Mouse (Mus musculus): ENCODE measurements at regions not wholly inside any gene's neighbourhood (a gene's known extent, or its start where the extent isn't known, plus 50 kb on each side); places are given as distances from the start of the nearest gene placed in this dataset.

- DNase-seq (ENCODE audit: low spot score) (no peak), ATAC-seq (ENCODE audit: low FRiP score, low TSS enrichment) (no peak)
- no peaks in the 10 kb centered on the region for H3K36me3 ChIP-seq (ENCODE audit: control insufficient read depth, insufficient read depth, low read length)
- no peak overlapping the region for H3K9ac ChIP-seq (ENCODE audit: low read length)
- no peak overlapping the region for H3K27ac ChIP-seq (replicated peaks)
- no peak overlapping the region for H3K4me3 ChIP-seq (ENCODE audit: low read depth, low read length)
- TF ChIP-seq CTCF (IDR thresholded peaks at IDR 0.05; ENCODE audit: low read depth) (no peak), EP300 (optimal IDR thresholded peaks at IDR 0.05) (no peak)
- no peaks in the 10 kb centered on the region for H3K27me3 ChIP-seq (ENCODE audit: control insufficient read depth, insufficient read depth, low read length)
- 44% methylated on average over 12 of the region's 12 CpGs for WGBS
- H3K9me3 ChIP-seq (ENCODE audit: control insufficient read depth, low read length) = no peaks in the 10 kb centered on the region
- no peak overlapping the region for H3K4me2 ChIP-seq (replicated peaks; ENCODE audit: low read depth)
- H3K4me1 ChIP-seq (replicated peaks; ENCODE audit: control insufficient read depth, insufficient read depth) = 0 out of 2 replicates have a peak, but pooled peaks cover 3% of the 10 kb centered on the region
Observed at GRCm38 (mm10) chr16:87645526-87646434, 53.0 kb upstream of the Bach1 start.

- DNase-seq (ENCODE audit: low spot score) = no peak
- H3K27ac ChIP-seq (replicated peaks) = no peak overlapping the region
- WGBS = 36% methylated on average over 9 of the region's 9 CpGs
- H3K36me3 ChIP-seq (ENCODE audit: control insufficient read depth, insufficient read depth, low read length) = no peaks in the 10 kb centered on the region
- H3K4me1 ChIP-seq (replicated peaks; ENCODE audit: control insufficient read depth, insufficient read depth) = 0 out of 2 replicates have a peak, but pooled peaks cover 3% of the 10 kb centered on the region
- ATAC-seq (ENCODE audit: low FRiP score, low TSS enrichment) = 0 out of 2 replicates have a peak, but pooled peaks have one; percentile 64
- no peak overlapping the region for H3K9ac ChIP-seq (ENCODE audit: low read length)
- H3K4me2 ChIP-seq (replicated peaks; ENCODE audit: low read depth) = no peak overlapping the region; the same call in 1 of the 2 replicates
- no peak overlapping the region for H3K4me3 ChIP-seq (ENCODE audit: low read depth, low read length)
- no peaks in the 10 kb centered on the region for H3K9me3 ChIP-seq (ENCODE audit: control insufficient read depth, low read length)
- H3K27me3 ChIP-seq (ENCODE audit: control insufficient read depth, insufficient read depth, low read length) = no peaks in the 10 kb centered on the region
- TF ChIP-seq CTCF (IDR thresholded peaks at IDR 0.05; ENCODE audit: low read depth) (no peak), EP300 (optimal IDR thresholded peaks at IDR 0.05) (no peak)
Observed at GRCm38 (mm10) chr16:87646435-87647062, 52.2 kb upstream of the Bach1 start.
